Mouse (Mus musculus): ENCODE data around the gene Tmem11. TPM values are rescaled to one million over a fixed set of nuclear protein-coding genes. Genes with fewer than 3 reads are reported as not detected.

Tmem11 gene
- polyA plus RNA-seq, 1 experiment from 2014 or later = 52.1 TPM

Other genes with a start within 250 kb of the Tmem11 start
- 138 and 152 TPM in 2 replicates for gene Llgl1, start 179.5 kb downstream of the Tmem11 start, polyA plus RNA-seq (2016; fragmentation: Nextera tagmentation; extraction: Ambion mirVana)
- gene Flii, start 152.0 kb downstream of the Tmem11 start, polyA plus RNA-seq (2016; fragmentation: Nextera tagmentation; extraction: Ambion mirVana) = 76.2 and 78.9 TPM in 2 replicates
- 15.4 and 17.9 TPM in 2 replicates for gene Mief2, start 150.9 kb downstream of the Tmem11 start, polyA plus RNA-seq (2016; fragmentation: Nextera tagmentation; extraction: Ambion mirVana)
- gene Top3a, start 101.9 kb downstream of the Tmem11 start, polyA plus RNA-seq (2016; fragmentation: Nextera tagmentation; extraction: Ambion mirVana) = 20.5 and 21.1 TPM in 2 replicates
- gene Smcr8, start 101.7 kb downstream of the Tmem11 start, polyA plus RNA-seq (2016; fragmentation: Nextera tagmentation; extraction: Ambion mirVana) = 11.0 and 11.5 TPM in 2 replicates
- gene Shmt1, start 67.6 kb downstream of the Tmem11 start, polyA plus RNA-seq (2016; fragmentation: Nextera tagmentation; extraction: Ambion mirVana) = 49.9 and 52.6 TPM in 2 replicates
- 23.5 and 27.2 TPM in 2 replicates for gene Dhrs7b, start 48.6 kb downstream of the Tmem11 start, polyA plus RNA-seq (2016; fragmentation: Nextera tagmentation; extraction: Ambion mirVana)
- gene Natd1, start 35.5 kb upstream of the Tmem11 start, polyA plus RNA-seq (2016; fragmentation: Nextera tagmentation; extraction: Ambion mirVana) = 24.1 and 29.9 TPM in 2 replicates
- gene Map2k3, start 52.8 kb upstream of the Tmem11 start, polyA plus RNA-seq (2016; fragmentation: Nextera tagmentation; extraction: Ambion mirVana) = 40.5 and 43.7 TPM in 2 replicates
- gene Kcnj12, start 143.3 kb upstream of the Tmem11 start, polyA plus RNA-seq (2016; fragmentation: Nextera tagmentation; extraction: Ambion mirVana) = 0.22 and 0.42 TPM in 2 replicates
- gene Tnfrsf13b, start 247.5 kb upstream of the Tmem11 start, polyA plus RNA-seq (2016; fragmentation: Nextera tagmentation; extraction: Ambion mirVana) = 0.37 and 0.59 TPM in 2 replicates